In the genomic region with DNA sequence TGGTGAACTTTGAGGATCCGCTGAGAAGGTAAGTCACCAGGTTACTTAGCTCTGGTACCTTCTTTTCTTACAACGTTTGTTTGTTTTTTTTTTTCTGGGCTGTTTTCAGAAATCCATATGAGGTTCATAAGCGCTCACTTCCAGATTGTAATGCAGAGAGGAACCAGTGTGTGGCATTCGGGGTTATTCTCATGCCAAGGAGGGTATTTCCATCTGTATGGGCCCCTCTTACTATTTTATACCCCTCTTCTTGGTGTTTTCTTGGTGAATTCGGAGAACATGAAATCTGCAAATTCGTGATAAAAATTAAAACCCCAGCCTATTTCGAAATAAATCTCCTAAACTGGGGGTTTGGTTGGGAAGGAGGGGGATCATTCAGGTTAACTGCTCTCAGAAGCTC, we compare ENCODE assay signal across 9 mouse cellular contexts. TPM values are rescaled to one million over a fixed set of nuclear protein-coding genes. Genes with fewer than 3 reads are reported as not detected.
DNase-seq lines count a peak whose midpoint lies in the region; ATAC-seq and TF ChIP-seq lines count a peak whose summit lies in the region.
"Had no signal": no experiment of that assay in that cellular context is flagged by ENCODE, and none has a peak within 500 bp of the region (broad histone marks: within the 10 kb centered on the region; RNA-seq: fewer than 3 reads in every experiment).

No protein-coding gene starts in this region.

- intact Hi-C loops in gastrocnemius, postnatal 14 days (cut with DNase I; ENCODE audit: low total_unique reads), result no loop called here

- ATAC-seq in cerebellum, adult (ENCODE audit: insufficient number of reproducible peaks, low FRiP score, low TSS enrichment), result 0 out of 2 replicates have a peak, but pooled peaks have one; percentile 20
- ATAC-seq in lung, embryonic 16.5 days (ENCODE audit: low read depth), result no peak
- ATAC-seq in intestine, embryonic 15.5 days, result no peak

- no peak overlapping the region for H3K27ac ChIP-seq in lung, embryonic 16.5 days (ENCODE audit: low read length)
- H3K27ac ChIP-seq in intestine, embryonic 15.5 days, result no peak overlapping the region
- H3K27ac ChIP-seq in thymus, adult 2 months (ENCODE audit: control insufficient read depth, insufficient read depth, low read length), result no peak overlapping the region

- no peak overlapping the region for H3K9ac ChIP-seq in lung, embryonic 16.5 days (ENCODE audit: low read length)
- H3K9ac ChIP-seq in intestine, embryonic 15.5 days, result no peak overlapping the region

- TF ChIP-seq POLR2A in thymus, adult 2 months (IDR thresholded peaks at IDR 0.05; ENCODE audit: control insufficient read depth, extremely low read depth, insufficient read depth, low read length, poor library complexity), result no peak

- no peaks in the 10 kb centered on the region for H3K4me1 ChIP-seq in lung, embryonic 16.5 days (replicated peaks; ENCODE audit: control insufficient read depth, insufficient read depth, low read length)
- H3K4me1 ChIP-seq in intestine, embryonic 15.5 days (replicated peaks), result no peaks in the 10 kb centered on the region
- H3K4me1 ChIP-seq in thymus, adult 2 months (replicated peaks; ENCODE audit: control insufficient read depth, insufficient read depth, low read length), result no peaks in the 10 kb centered on the region

- no peak for DNase-seq in cerebellum, postnatal 4 days (ENCODE audit: low spot score in 2 of 2)
- no peak for DNase-seq in lung, adult 18-20 months
- DNase-seq in right cerebral cortex, postnatal 25 days, result no peak
- DNase-seq in gastrocnemius, postnatal 14 days, result no peak
- no peak for DNase-seq in thymus, adult 2 months
- DNase-seq: lung, postnatal 4 days had no signal

- H3K36me3 ChIP-seq in lung, embryonic 16.5 days (ENCODE audit: control insufficient read depth, insufficient read depth, low read length), result no peaks in the 10 kb centered on the region
- H3K36me3 ChIP-seq in intestine, embryonic 15.5 days, result no peaks in the 10 kb centered on the region
- no peaks in the 10 kb centered on the region for H3K36me3 ChIP-seq in thymus, adult 2 months (ENCODE audit: control insufficient read depth, insufficient read depth, low read length)

- H3K9me3 ChIP-seq in lung, embryonic 16.5 days (ENCODE audit: control insufficient read depth, low read length), result no peaks in the 10 kb centered on the region
- no peaks in the 10 kb centered on the region for H3K9me3 ChIP-seq in intestine, embryonic 15.5 days

- WGBS in lung, embryonic 16.5 days, result 21% methylated on average over 7 of the region's 7 CpGs
- 30% methylated on average over 7 of the region's 7 CpGs for WGBS in intestine, embryonic 15.5 days
- WGBS in thymus, adult 2 months, result 19% methylated on average over 7 of the region's 7 CpGs

- peak overlapping the region; percentile 37 for H3K4me2 ChIP-seq in lung, embryonic 16.5 days (ENCODE audit: low read depth, low read length)
- 0 out of 2 replicates have a peak overlapping the region, but pooled peaks have one; percentile 56 for H3K4me2 ChIP-seq in intestine, embryonic 15.5 days (replicated peaks)

- H3K4me3 ChIP-seq in lung, embryonic 16.5 days (ENCODE audit: low read length), result no peak overlapping the region; the same call in 1 of the 2 replicates
- no peak overlapping the region for H3K4me3 ChIP-seq in intestine, embryonic 15.5 days (replicated peaks)
- H3K4me3 ChIP-seq in thymus, adult 2 months (ENCODE audit: control insufficient read depth, insufficient read depth, low read length), result no peak overlapping the region

- TF ChIP-seq CTCF in thymus, adult 2 months (IDR thresholded peaks at IDR 0.05; ENCODE audit: borderline replicate concordance, control insufficient read depth, extremely low read depth, insufficient read depth, low read length, poor library complexity), result no peak

- H3K27me3 ChIP-seq in lung, embryonic 16.5 days (ENCODE audit: control insufficient read depth, insufficient read depth, low read depth, low read length), result no peaks in the 10 kb centered on the region
- no peaks in the 10 kb centered on the region for H3K27me3 ChIP-seq in intestine, embryonic 15.5 days (replicated peaks)
- no peaks in the 10 kb centered on the region for H3K27me3 ChIP-seq in thymus, adult 2 months (ENCODE audit: control insufficient read depth, insufficient read depth, low read length)

RNA-seq across cellular contexts. Expression of a gene that starts 0.6 kb away (rescaled TPM):
- 0.49 and 0.80 TPM in 2 replicates for polyA plus RNA-seq in lung, embryonic 16.5 days (2015; fragmentation: Nextera tagmentation; extraction: Ambion mirVana)
- polyA plus RNA-seq in intestine, embryonic 15.5 days (2015; fragmentation: Nextera tagmentation; extraction: Ambion mirVana), result 2.5 and 3.2 TPM in 2 replicates
- under 1 TPM; 0.22 to 0.64 TPM for total RNA-seq in gastrocnemius, postnatal 14 days (2021)
- polyA plus RNA-seq in thymus, adult 2 months (2012; rRNA removed), result 0.11 and 0.18 TPM in 2 replicates
